Mouse (Mus musculus) spleen, adult 12 weeks (tissue): ENCODE results near the gene Coro1b.
A peak's percentile ranks its signal among the peaks of the same experiment; 100 is the strongest.

Experiments used
- DNase-seq: peaks from one replicate; pipeline ENCODE4 v3.0.0; 2022; ENCODE audit warnings: low spot score

Coro1b gene

GRCm38 (mm10) chr19:4148491-4148806, at the start of gene Coro1b:
Gene Coro1b (plus strand): TSS chr19:4148619.
- DNase-seq, result peak; percentile 88

- peak; percentile 90 for DNase-seq
These were observed 49.4 kb upstream of the Coro1b start for GRCm38 (mm10) chr19:4099056-4099455.

GRCm38 (mm10) chr19:4099837-4100717, 48.3 kb upstream of the Coro1b start, which contains the start of gene Pitpnm1:
Gene Pitpnm1 (plus strand): TSS chr19:4099998.
- DNase-seq, result peak; percentile 79

GRCm38 (mm10) chr19:4100718-4101261, 47.6 kb upstream of the Coro1b start:
- DNase-seq, result peak; percentile 23

GRCm38 (mm10) chr19:4101466-4101865, 47.0 kb upstream of the Coro1b start:
- no peak for DNase-seq

GRCm38 (mm10) chr19:4102049-4102448, 46.4 kb upstream of the Coro1b start:
- DNase-seq, result no peak

GRCm38 (mm10) chr19:4102626-4103025, 45.8 kb upstream of the Coro1b start:
- no peak for DNase-seq

GRCm38 (mm10) chr19:4103294-4103693, 45.1 kb upstream of the Coro1b start:
- no peak for DNase-seq

GRCm38 (mm10) chr19:4103792-4104191, 44.6 kb upstream of the Coro1b start:
- no peak for DNase-seq

- DNase-seq, result no peak
These were observed 43.7 kb upstream of the Coro1b start for GRCm38 (mm10) chr19:4104675-4105194.

GRCm38 (mm10) chr19:4106654-4107053, 41.8 kb upstream of the Coro1b start:
- no peak for DNase-seq

GRCm38 (mm10) chr19:4108535-4108934, 39.9 kb upstream of the Coro1b start:
- DNase-seq, result no peak

- DNase-seq, result no peak
These were observed 36.1 kb upstream of the Coro1b start for GRCm38 (mm10) chr19:4112063-4112960.

GRCm38 (mm10) chr19:4113186-4113805, 35.1 kb upstream of the Coro1b start:
- DNase-seq, result peak; percentile 85

GRCm38 (mm10) chr19:4113806-4114230, 34.6 kb upstream of the Coro1b start:
- peak; percentile 53 for DNase-seq

GRCm38 (mm10) chr19:4114551-4114950, 33.9 kb upstream of the Coro1b start:
- no peak for DNase-seq

- DNase-seq, result no peak
These were observed 33.3 kb upstream of the Coro1b start for GRCm38 (mm10) chr19:4115144-4115543.

- no peak for DNase-seq
These were observed 32.6 kb upstream of the Coro1b start for GRCm38 (mm10) chr19:4115816-4116215.

- DNase-seq, result no peak
These were observed 31.4 kb upstream of the Coro1b start for GRCm38 (mm10) chr19:4117006-4117405.

- no peak for DNase-seq
These were observed 30.1 kb upstream of the Coro1b start for GRCm38 (mm10) chr19:4118350-4118749.

GRCm38 (mm10) chr19:4119716-4120487, 28.5 kb upstream of the Coro1b start:
- DNase-seq, result no peak
